Mouse (Mus musculus) embryonic fibroblast, embryonic 13.5 days (primary cell): ENCODE measurements around the gene Uspl1. TPM values are rescaled to one million over a fixed set of nuclear protein-coding genes. Genes with fewer than 3 reads are reported as not detected.

Source experiments
- H3K27ac ChIP-seq: 2 replicates; pipeline ENCODE4 v1.5.1; 2012; ENCODE audit warnings: low read length, control low read depth, inconsistent platforms; ENCODE audit not compliant: insufficient read depth
- H3K4me1 ChIP-seq: 2 replicates; pipeline ENCODE4 v1.6.1; 2011; ENCODE audit warnings: low read length; ENCODE audit not compliant: control insufficient read depth, insufficient read depth
- H3K4me3 ChIP-seq: 2 replicates; pipeline ENCODE4 v1.5.1; 2011; ENCODE audit warnings: mild to moderate bottlenecking, control low read depth, low read length; ENCODE audit not compliant: insufficient read depth
- CTCF ChIP-seq: IDR thresholded peaks from 2 replicates; pipeline ENCODE4 v1.5.1; 2011; ENCODE audit warnings: mild to moderate bottlenecking, control low read depth, low read length, moderate library complexity, borderline replicate concordance; ENCODE audit not compliant: insufficient read depth
- POLR2A ChIP-seq: IDR thresholded peaks from 2 replicates; pipeline ENCODE4 v1.6.1; 2011; ENCODE audit warnings: low read depth, mild to moderate bottlenecking, control low read depth, low read length, moderate library complexity
- polyA plus RNA-seq: library from polyadenylated mRNA; stranded (reverse); fragments of >200 nt; gene quantifications from 2 replicates; pipeline ENCODE4 v1.2.4, GENCODE M21; 2011; ENCODE audit warnings: low read depth; ENCODE audit not compliant: missing spikeins, insufficient read length

Uspl1 gene
- polyA plus RNA-seq, 1 experiment = 37.2 TPM

GRCm38 (mm10) chr5:149183122-149183521, 1.0 kb upstream of the Uspl1 start:
- TF ChIP-seq POLR2A = no peak
- TF ChIP-seq CTCF = no peak
- H3K27ac ChIP-seq = peak overlapping the region; percentile 97

GRCm38 (mm10) chr5:149183721-149184103, 438 bp upstream of the Uspl1 start:
- peak overlapping the region; percentile 67 for H3K4me3 ChIP-seq
- TF ChIP-seq POLR2A (no peak; the same call in 1 of the 2 replicates), CTCF (no peak)

More at GRCm38 (mm10) chr5:149183122-149183521, 1.0 kb upstream of the Uspl1 start:
- Histone ChIP-seq H3K4me1 (no peaks in the 10 kb centered on the region), H3K4me3 (peak overlapping the region; percentile 67; the same call in 1 of the 2 replicates)

GRCm38 (mm10) chr5:149184844-149185186, 665 bp downstream of the Uspl1 start:
- Histone ChIP-seq H3K27ac (peak overlapping the region; percentile 79), H3K4me3 (peak overlapping the region; percentile 57), H3K4me1 (no peaks in the 10 kb centered on the region)
- TF ChIP-seq CTCF (no peak), POLR2A (no peak; the same call in 1 of the 2 replicates)

More at GRCm38 (mm10) chr5:149183721-149184103, 438 bp upstream of the Uspl1 start:
- H3K4me1 ChIP-seq = no peaks in the 10 kb centered on the region
- H3K27ac ChIP-seq = peak overlapping the region; percentile 97

- TF ChIP-seq CTCF = no peak
- TF ChIP-seq POLR2A = no peak
- Histone ChIP-seq H3K4me3 (peak overlapping the region; percentile 48), H3K27ac (no peak overlapping the region), H3K4me1 (no peaks in the 10 kb centered on the region)
Observed at GRCm38 (mm10) chr5:149185806-149186205, 1.7 kb downstream of the Uspl1 start.

- H3K4me1 ChIP-seq = no peaks in the 10 kb centered on the region
- H3K27ac ChIP-seq = no peak overlapping the region
- H3K4me3 ChIP-seq = no peak overlapping the region
- TF ChIP-seq POLR2A = no peak
- TF ChIP-seq CTCF = no peak
Observed at GRCm38 (mm10) chr5:149190160-149190559, 6.0 kb downstream of the Uspl1 start.

GRCm38 (mm10) chr5:149196611-149197010, 12.5 kb downstream of the Uspl1 start:
- Histone ChIP-seq H3K27ac (no peak overlapping the region), H3K4me1 (no peaks in the 10 kb centered on the region)
- TF ChIP-seq POLR2A (no peak), CTCF (no peak)

GRCm38 (mm10) chr5:149198782-149199181, 14.6 kb downstream of the Uspl1 start:
- TF ChIP-seq POLR2A = no peak
- no peak for TF ChIP-seq CTCF
- no peak overlapping the region for H3K4me3 ChIP-seq
- H3K4me1 ChIP-seq = no peaks in the 10 kb centered on the region; the same call in 1 of the 2 replicates
- H3K27ac ChIP-seq = no peak overlapping the region

More at GRCm38 (mm10) chr5:149196611-149197010, 12.5 kb downstream of the Uspl1 start:
- H3K4me3 ChIP-seq = no peak overlapping the region

- no peaks in the 10 kb centered on the region; the same call in 1 of the 2 replicates for H3K4me1 ChIP-seq
- peak overlapping the region; percentile 55; the same call in 1 of the 2 replicates for H3K27ac ChIP-seq
- TF ChIP-seq CTCF (no peak), POLR2A (no peak)
- no peak overlapping the region for H3K4me3 ChIP-seq
Observed at GRCm38 (mm10) chr5:149202941-149203340, 18.8 kb downstream of the Uspl1 start.

GRCm38 (mm10) chr5:149203796-149204375, 19.7 kb downstream of the Uspl1 start:
- no peak overlapping the region for H3K4me3 ChIP-seq
- H3K27ac ChIP-seq = 0 out of 2 replicates have a peak overlapping the region, but pooled peaks have one; percentile 44
- TF ChIP-seq CTCF (no peak), POLR2A (no peak)
- no peaks in the 10 kb centered on the region; the same call in 1 of the 2 replicates for H3K4me1 ChIP-seq

- no peak overlapping the region for H3K27ac ChIP-seq
Observed at GRCm38 (mm10) chr5:149204822-149205221, 20.7 kb downstream of the Uspl1 start.

GRCm38 (mm10) chr5:149205265-149205664, 21.1 kb downstream of the Uspl1 start:
- no peak for TF ChIP-seq CTCF
- H3K4me3 ChIP-seq = no peak overlapping the region
- no peaks in the 10 kb centered on the region; the same call in 1 of the 2 replicates for H3K4me1 ChIP-seq
- H3K27ac ChIP-seq = no peak overlapping the region

More at GRCm38 (mm10) chr5:149204822-149205221, 20.7 kb downstream of the Uspl1 start:
- no peak for TF ChIP-seq POLR2A
- TF ChIP-seq CTCF = no peak
- Histone ChIP-seq H3K4me3 (no peak overlapping the region), H3K4me1 (no peaks in the 10 kb centered on the region; the same call in 1 of the 2 replicates)
